Mouse (Mus musculus): Measurements from ENCODE around the gene Deaf1. TPM values are rescaled to one million over a fixed set of nuclear protein-coding genes. Genes with fewer than 3 reads are reported as not detected.
A peak's percentile ranks its signal among the peaks of the same experiment; 100 is the strongest.

Deaf1 gene
- polyA plus RNA-seq, 1 experiment: 22.7 TPM

- DNase-seq: peak; percentile 55
These were observed 35.7 kb upstream of the Deaf1 start for GRCm38 (mm10) chr7:141363106-141363751.

GRCm38 (mm10) chr7:141361510-141361909 is 34.0 kb upstream of the Deaf1 start:
- WGBS: 15% methylated on average over 24 of the region's 24 CpGs
- H3K4me1 ChIP-seq (ENCODE audit: control insufficient read depth, insufficient read depth, low read length): no peaks in the 10 kb centered on the region
- TF ChIP-seq POLR2A (IDR thresholded peaks at IDR 0.05; ENCODE audit: borderline replicate concordance, extremely low read depth, low read depth, low read length) (no peak), CTCF (IDR thresholded peaks at IDR 0.05; ENCODE audit: insufficient read depth, low read length) (no peak)
- peak; percentile 52 for DNase-seq
- H3K4me3 ChIP-seq (replicated peaks; ENCODE audit: extremely low read depth, low read depth, low read length): no peak overlapping the region

More at GRCm38 (mm10) chr7:141363106-141363751, 35.7 kb upstream of the Deaf1 start:
- no peak overlapping the region for H3K4me3 ChIP-seq (replicated peaks; ENCODE audit: extremely low read depth, low read depth, low read length)
- no peak for TF ChIP-seq POLR2A (IDR thresholded peaks at IDR 0.05; ENCODE audit: borderline replicate concordance, extremely low read depth, low read depth, low read length)
- TF ChIP-seq CTCF (IDR thresholded peaks at IDR 0.05; ENCODE audit: insufficient read depth, low read length): peak; percentile 72
- WGBS: 55% methylated on average over 4 of the region's 4 CpGs
- H3K4me1 ChIP-seq (ENCODE audit: control insufficient read depth, insufficient read depth, low read length): no peaks in the 10 kb centered on the region

DNA sequence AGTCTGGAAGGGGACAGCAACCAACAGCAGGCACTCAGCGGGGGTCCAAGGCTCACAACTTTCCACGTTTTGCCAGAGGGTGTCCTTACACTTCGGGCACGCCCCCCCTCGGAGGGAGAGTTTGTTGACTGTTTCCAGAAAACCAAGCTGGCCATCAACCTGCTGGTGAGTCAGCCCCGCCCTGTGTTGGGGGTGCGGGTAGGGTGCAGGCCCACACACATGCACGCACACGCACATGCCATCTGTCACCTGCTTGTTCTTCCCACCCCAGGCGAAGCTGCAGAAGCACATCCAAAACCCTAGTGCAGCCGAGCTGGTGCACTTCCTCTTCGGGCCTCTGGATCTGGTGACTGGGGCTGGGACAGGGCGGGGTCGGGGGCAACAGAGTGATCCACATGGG is 29.5 kb upstream of the Deaf1 start:
- DNase-seq: no peak
- Histone ChIP-seq H3K4me3 (replicated peaks; ENCODE audit: extremely low read depth, low read depth, low read length) (no peak overlapping the region), H3K4me1 (ENCODE audit: control insufficient read depth, insufficient read depth, low read length) (no peaks in the 10 kb centered on the region)
- TF ChIP-seq CTCF (IDR thresholded peaks at IDR 0.05; ENCODE audit: insufficient read depth, low read length) (no peak), POLR2A (IDR thresholded peaks at IDR 0.05; ENCODE audit: borderline replicate concordance, extremely low read depth, low read depth, low read length) (no peak)
- 72% methylated on average over 14 of the region's 14 CpGs for WGBS

DNA sequence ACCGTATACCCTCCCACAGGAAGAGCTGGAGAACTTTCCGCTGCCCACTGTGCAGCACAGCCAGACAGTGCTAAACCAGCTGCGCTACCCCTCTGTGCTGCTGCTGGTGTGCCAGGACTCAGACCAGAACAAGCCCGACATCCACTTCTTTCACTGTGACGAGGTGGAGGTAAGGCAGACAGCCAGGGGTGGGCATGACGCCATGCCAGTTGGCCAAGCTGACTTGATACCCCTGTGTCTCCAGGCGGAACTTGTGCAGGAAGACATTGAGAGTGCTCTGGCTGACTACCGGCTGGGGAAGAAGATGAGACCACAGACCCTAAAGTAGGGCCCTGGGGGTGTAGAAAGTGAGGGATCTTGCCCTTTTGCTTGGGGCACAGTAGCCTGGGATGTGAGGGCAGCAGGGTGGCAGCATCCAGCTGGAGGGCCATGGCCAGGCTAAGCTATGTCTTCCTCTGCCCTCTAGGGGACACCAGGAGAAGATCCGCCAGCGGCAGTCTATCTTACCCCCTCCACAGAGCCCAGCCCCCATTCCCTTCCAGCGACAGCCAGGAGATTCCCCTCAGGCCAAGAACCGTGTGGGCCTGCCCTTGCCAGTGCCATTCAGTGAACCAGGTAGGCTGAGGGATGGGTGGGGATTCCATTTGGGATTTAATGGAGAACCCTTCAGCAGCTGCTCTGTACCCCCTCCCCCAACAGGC is 28.3 kb upstream of the Deaf1 start:
- no peaks in the 10 kb centered on the region for H3K4me1 ChIP-seq (ENCODE audit: control insufficient read depth, insufficient read depth, low read length)
- 0 out of 2 replicates have a peak, but pooled peaks have one; percentile 9 for TF ChIP-seq CTCF (IDR thresholded peaks at IDR 0.05; ENCODE audit: insufficient read depth, low read length)
- TF ChIP-seq POLR2A (IDR thresholded peaks at IDR 0.05; ENCODE audit: borderline replicate concordance, extremely low read depth, low read depth, low read length): no peak
- H3K4me3 ChIP-seq (replicated peaks; ENCODE audit: extremely low read depth, low read depth, low read length): no peak overlapping the region
- WGBS: 62% methylated on average over 12 of the region's 12 CpGs
- no peak for DNase-seq

GRCm38 (mm10) chr7:141355051-141355450 is 27.6 kb upstream of the Deaf1 start:
- no peaks in the 10 kb centered on the region for H3K4me1 ChIP-seq (ENCODE audit: control insufficient read depth, insufficient read depth, low read length)
- TF ChIP-seq POLR2A (IDR thresholded peaks at IDR 0.05; ENCODE audit: borderline replicate concordance, extremely low read depth, low read depth, low read length) (no peak), CTCF (IDR thresholded peaks at IDR 0.05; ENCODE audit: insufficient read depth, low read length) (no peak)
- no peak overlapping the region for H3K4me3 ChIP-seq (replicated peaks; ENCODE audit: extremely low read depth, low read depth, low read length)
- 81% methylated on average over 8 of the region's 8 CpGs for WGBS
- DNase-seq: no peak

- TF ChIP-seq CTCF (IDR thresholded peaks at IDR 0.05; ENCODE audit: insufficient read depth, low read length) (no peak), POLR2A (IDR thresholded peaks at IDR 0.05; ENCODE audit: borderline replicate concordance, extremely low read depth, low read depth, low read length) (no peak)
- Histone ChIP-seq H3K4me3 (replicated peaks; ENCODE audit: extremely low read depth, low read depth, low read length) (no peak overlapping the region), H3K4me1 (ENCODE audit: control insufficient read depth, insufficient read depth, low read length) (no peaks in the 10 kb centered on the region)
- no peak for DNase-seq
- WGBS: 64% methylated on average over 6 of the region's 6 CpGs
These were observed 23.6 kb upstream of the Deaf1 start for GRCm38 (mm10) chr7:141351061-141351460.

GRCm38 (mm10) chr7:141344787-141345186 is 17.3 kb upstream of the Deaf1 start:
- 79% methylated on average over 5 of the region's 5 CpGs for WGBS
- no peaks in the 10 kb centered on the region for H3K4me1 ChIP-seq (ENCODE audit: control insufficient read depth, insufficient read depth, low read length)
- TF ChIP-seq POLR2A (IDR thresholded peaks at IDR 0.05; ENCODE audit: borderline replicate concordance, extremely low read depth, low read depth, low read length): no peak
- no peak overlapping the region for H3K4me3 ChIP-seq (replicated peaks; ENCODE audit: extremely low read depth, low read depth, low read length)
- no peak for DNase-seq

DNA sequence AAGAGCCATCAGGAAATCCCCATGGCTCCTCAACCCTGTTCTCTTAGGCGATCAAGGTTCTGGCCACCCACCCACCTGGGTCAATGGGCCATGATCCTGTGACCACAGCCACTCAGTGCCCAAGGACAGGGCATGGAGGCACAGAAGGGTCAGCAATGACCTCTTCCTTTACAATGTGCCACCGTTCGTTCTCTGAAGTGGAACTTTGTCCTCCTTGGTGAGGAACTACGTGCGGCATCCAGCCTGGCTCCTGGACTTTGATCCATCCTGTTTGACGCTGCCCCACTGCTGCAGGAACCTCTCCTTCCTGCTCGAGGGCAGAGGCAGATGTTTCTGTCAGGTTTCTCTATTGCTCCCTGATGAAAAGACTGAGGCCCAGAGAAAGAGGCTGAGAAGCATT is 16.2 kb upstream of the Deaf1 start:
- no peak for DNase-seq
- no peaks in the 10 kb centered on the region for H3K4me1 ChIP-seq (ENCODE audit: control insufficient read depth, insufficient read depth, low read length)
- no peak overlapping the region for H3K4me3 ChIP-seq (replicated peaks; ENCODE audit: extremely low read depth, low read depth, low read length)
- TF ChIP-seq POLR2A (IDR thresholded peaks at IDR 0.05; ENCODE audit: borderline replicate concordance, extremely low read depth, low read depth, low read length) (no peak), CTCF (IDR thresholded peaks at IDR 0.05; ENCODE audit: insufficient read depth, low read length) (no peak)
- WGBS: 69% methylated on average over 7 of the region's 7 CpGs

DNA sequence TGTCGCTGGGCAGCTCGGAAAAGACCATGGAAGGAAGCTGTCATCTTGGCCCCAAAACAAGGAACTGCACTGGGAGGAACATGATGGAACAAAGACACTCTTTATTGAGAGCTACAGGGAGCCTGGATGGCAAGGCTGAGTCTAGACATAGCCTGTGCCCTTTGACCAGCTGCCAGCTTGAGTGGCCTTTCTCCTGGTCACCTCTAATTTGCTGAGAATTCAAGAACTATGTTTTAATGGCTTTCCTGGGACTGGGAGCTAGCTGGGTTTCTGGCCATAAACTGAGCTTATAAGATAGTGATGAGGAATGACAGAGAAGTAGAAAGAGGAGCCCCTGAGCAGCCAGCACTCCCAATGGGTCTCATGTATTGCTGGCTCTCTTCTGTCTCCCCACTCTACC is 15.7 kb upstream of the Deaf1 start:
- TF ChIP-seq CTCF (IDR thresholded peaks at IDR 0.05; ENCODE audit: insufficient read depth, low read length) (no peak), POLR2A (IDR thresholded peaks at IDR 0.05; ENCODE audit: borderline replicate concordance, extremely low read depth, low read depth, low read length) (no peak)
- peaks cover 2% of the 10 kb centered on the region; the same call in 1 of the 2 replicates for H3K4me1 ChIP-seq (ENCODE audit: control insufficient read depth, insufficient read depth, low read length)
- no peak overlapping the region for H3K4me3 ChIP-seq (replicated peaks; ENCODE audit: extremely low read depth, low read depth, low read length)
- DNase-seq: no peak
- 80% methylated on average over 2 of the region's 2 CpGs for WGBS

All from lung, adult 2 months (tissue).